11 mouse cellular contexts compared by ENCODE assay signal in the genomic region with DNA sequence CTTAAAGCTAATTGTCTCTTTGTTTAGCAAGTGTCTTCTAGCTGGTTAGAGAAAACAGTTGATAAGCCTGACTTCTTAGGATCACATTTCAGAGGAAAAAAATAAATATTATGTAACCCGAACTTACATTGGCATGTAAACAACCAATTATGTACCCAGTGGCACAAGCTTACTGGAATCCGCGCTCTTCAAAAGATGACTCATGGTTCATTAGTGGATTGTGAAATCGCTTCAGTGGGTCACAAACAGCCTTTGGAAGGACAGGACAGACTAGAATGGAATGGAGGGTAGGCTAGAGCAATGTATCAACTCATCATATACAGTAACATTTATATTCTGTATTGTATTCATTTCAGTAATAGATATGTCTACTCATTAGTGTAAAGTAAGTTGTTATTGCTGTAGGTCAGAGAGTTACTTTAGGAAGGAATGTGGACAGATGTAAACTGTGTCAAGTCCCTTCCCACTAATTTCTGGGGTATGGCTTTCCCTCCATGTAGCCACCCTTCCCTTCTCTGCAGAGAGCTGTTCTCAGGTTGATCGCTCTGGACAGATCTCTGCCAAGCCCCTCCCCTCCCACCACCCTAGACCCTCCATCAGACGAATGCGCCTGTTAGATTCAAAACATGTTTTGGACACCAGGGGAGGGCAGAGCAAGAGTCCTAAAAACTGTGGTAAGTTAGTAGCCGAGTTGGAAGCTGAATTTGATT.
A peak's percentile ranks its signal among the peaks of the same experiment; 100 is the strongest.
DNase-seq lines count a peak whose midpoint lies in the region; ATAC-seq and TF ChIP-seq lines count a peak whose summit lies in the region.
"Had no signal": no experiment of that assay in that cellular context is flagged by ENCODE, and none has a peak within 500 bp of the region (broad histone marks: within the 10 kb centered on the region; RNA-seq: fewer than 3 reads in every experiment).

No protein-coding gene starts in this region.

- no peaks in the 10 kb centered on the region for H3K27me3 ChIP-seq in liver, adult 2 months (ENCODE audit: control insufficient read depth, insufficient read depth, low read length)
- H3K27me3 ChIP-seq in stomach, embryonic 14.5 days (ENCODE audit: control insufficient read depth, insufficient read depth, low read length): no peaks in the 10 kb centered on the region
- H3K27me3 ChIP-seq: liver, embryonic 13.5 days had no signal

- 34% methylated on average over 8 of the region's 8 CpGs for WGBS in liver, adult 2 months
- 48% methylated on average over 8 of the region's 8 CpGs for WGBS in stomach, embryonic 14.5 days

- peak overlapping the region; percentile 92 for H3K27ac ChIP-seq in liver, adult 2 months (replicated peaks; ENCODE audit: insufficient read depth, low read depth, low read length)
- H3K27ac ChIP-seq in stomach, embryonic 14.5 days (ENCODE audit: low read length): no peak overlapping the region
- H3K27ac ChIP-seq: liver, embryonic 13.5 days had no signal

- no peak for TF ChIP-seq POLR2A in liver, adult 2 months (IDR thresholded peaks at IDR 0.05; ENCODE audit: extremely low read depth, insufficient read depth, low read length)

- H3K36me3 ChIP-seq in liver, adult 2 months (ENCODE audit: control insufficient read depth, insufficient read depth, low read length): no peaks in the 10 kb centered on the region
- no peaks in the 10 kb centered on the region for H3K36me3 ChIP-seq in stomach, embryonic 14.5 days (ENCODE audit: control insufficient read depth, insufficient read depth, low read length)
- H3K36me3 ChIP-seq: liver, embryonic 13.5 days had no signal

- no peak overlapping the region for H3K4me3 ChIP-seq in liver, adult 2 months (ENCODE audit: insufficient read depth, low read depth, low read length)
- H3K4me3 ChIP-seq in stomach, embryonic 14.5 days (ENCODE audit: low read depth, low read length): no peak overlapping the region
- H3K4me3 ChIP-seq: liver, embryonic 13.5 days had no signal

- no peaks in the 10 kb centered on the region for H3K9me3 ChIP-seq in stomach, embryonic 14.5 days (ENCODE audit: control insufficient read depth, low read depth, low read length)
- H3K9me3 ChIP-seq: liver, embryonic 13.5 days had no signal

- H3K4me1 ChIP-seq in liver, adult 2 months (ENCODE audit: control insufficient read depth, insufficient read depth, low read length): peaks cover 16% of the 10 kb centered on the region
- peaks cover 18% of the 10 kb centered on the region for H3K4me1 ChIP-seq in stomach, embryonic 14.5 days (ENCODE audit: control insufficient read depth, insufficient read depth, low read length)

- H3K9ac ChIP-seq in liver, adult 2 months (ENCODE audit: low read depth, low read length): peak overlapping the region; percentile 45; the same call in 1 of the 2 replicates
- no peak overlapping the region for H3K9ac ChIP-seq in stomach, embryonic 14.5 days (replicated peaks; ENCODE audit: low read depth, low read length)
- H3K9ac ChIP-seq: liver, embryonic 13.5 days had no signal

- H3K4me2 ChIP-seq in stomach, embryonic 14.5 days (replicated peaks; ENCODE audit: low read depth, low read length): peak overlapping the region; percentile 3; the same call in 1 of the 2 replicates
- H3K4me2 ChIP-seq: liver, embryonic 13.5 days had no signal

- no peaks in the 10 kb centered on the region for H3K79me2 ChIP-seq in liver, adult 2 months (ENCODE audit: control insufficient read depth, insufficient read depth, low read length)

- ATAC-seq in stomach, embryonic 14.5 days (ENCODE audit: insufficient number of reproducible peaks, insufficient read depth, low FRiP score, low read depth): peak; percentile 23; the same call in 1 of the 2 replicates

- TF ChIP-seq CTCF in liver, adult 2 months (IDR thresholded peaks at IDR 0.05; ENCODE audit: low read depth, low read length): no peak

- peak; percentile 8 for DNase-seq in adrenal gland, postnatal 14 days
- DNase-seq in adrenal gland, postnatal 36 days: no peak
- DNase-seq in liver, adult 2 months (ENCODE audit: extremely low read depth, low read depth, low spot score): peak; percentile 97
- no peak for DNase-seq in liver
- DNase-seq in fibroblast of lung, adult 2 months (ENCODE audit: low read depth): peak; percentile 39
- no peak for DNase-seq in kidney, adult 9 months
- DNase-seq in right cerebral cortex, postnatal 14 days: no peak
- DNase-seq: B cell, adult 2 months; liver, embryonic 13.5 days; thymus, postnatal 4 days had no signal

Comparison
In these comparisons a context has a peak if more than half of its experiments do, and no peak if none do; other contexts are left out.
1. DNase-seq: peak in adrenal gland, postnatal 14 days (single experiment), liver, adult 2 months (single experiment) and fibroblast of lung, adult 2 months (single experiment); none in adrenal gland, postnatal 36 days (0 of 2), liver (single experiment), kidney, adult 9 months (single experiment) and right cerebral cortex, postnatal 14 days (single experiment).